Mouse (Mus musculus) E14TG2a.4 (cell line): Measurements from ENCODE around the gene Gmpr.

Experiments used
- CTCF ChIP-seq: conservative IDR thresholded peaks from 2 replicates; pipeline ENCODE4 v1.5.1; 2014; ENCODE audit warnings: low read length
- POU5F1 ChIP-seq: IDR thresholded peaks from 2 replicates; pipeline ENCODE4 v1.6.1; 2014; ENCODE audit warnings: low read length, borderline replicate concordance

DNA sequence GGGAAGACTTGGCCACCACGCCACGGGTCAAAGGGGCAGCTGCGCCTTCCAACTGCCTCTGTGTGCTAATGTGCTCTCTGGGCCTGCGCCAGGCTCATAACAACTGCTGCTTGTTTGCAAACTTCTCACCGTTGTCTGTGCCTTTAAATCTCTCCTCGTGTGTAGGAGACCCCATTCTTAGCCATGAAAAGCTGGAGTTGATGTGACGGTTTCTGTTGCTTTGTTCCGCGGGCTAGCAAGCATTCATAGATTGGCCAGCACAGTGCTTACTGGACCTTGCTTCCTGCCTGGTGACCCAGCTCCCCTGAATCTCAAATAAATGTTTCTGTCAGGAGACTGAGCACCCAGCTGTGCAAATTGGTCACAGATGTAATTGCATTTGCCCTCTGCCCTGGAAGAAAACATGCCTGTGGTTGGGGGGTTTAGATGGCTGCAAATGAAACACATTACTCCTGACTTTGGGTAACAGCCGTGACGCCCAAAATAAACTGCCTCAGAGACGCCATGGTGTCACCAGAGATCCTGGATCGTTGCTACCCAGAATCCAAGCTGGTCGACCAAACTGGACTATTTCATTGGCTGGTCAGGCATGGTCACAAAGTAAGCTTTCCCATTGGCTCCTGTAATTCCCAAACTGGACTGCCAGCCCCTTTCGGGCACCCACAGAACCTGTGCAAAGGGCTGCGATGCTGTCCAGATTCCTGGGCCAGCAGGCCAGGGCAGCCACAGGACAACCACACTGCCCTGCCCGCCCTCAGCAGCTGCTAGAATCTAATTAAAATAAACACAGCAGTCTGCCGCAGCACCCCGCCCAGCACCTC, 37.6 kb upstream of the Gmpr start:
- TF ChIP-seq CTCF, result no peak
- TF ChIP-seq POU5F1, result no peak
